In the genomic region with DNA sequence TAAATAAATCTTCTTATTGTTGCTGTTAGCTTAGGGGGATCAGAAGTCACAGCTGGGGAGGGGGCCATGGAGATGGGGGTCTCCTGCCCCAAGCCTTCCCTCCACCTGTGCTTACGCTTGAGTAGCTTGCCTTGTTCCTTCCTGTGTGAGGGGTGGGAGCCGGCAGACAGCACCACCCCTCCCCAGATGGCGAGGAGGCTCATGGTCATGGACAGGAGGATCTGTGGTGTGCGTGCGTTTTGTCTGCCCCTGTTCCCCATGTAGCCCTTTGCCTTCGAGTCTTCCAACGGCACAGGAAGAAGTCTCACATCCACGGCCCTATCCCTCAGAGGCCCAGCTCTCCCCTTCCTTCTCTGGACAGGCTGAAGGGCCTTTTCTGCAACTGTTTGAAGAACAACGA, we compare ENCODE assay signal across 21 mouse cellular contexts. TPM values are rescaled to one million over a fixed set of nuclear protein-coding genes. Genes with fewer than 3 reads are reported as not detected.
"Had no signal": no experiment of that assay in that cellular context is flagged by ENCODE, and none has a peak within 500 bp of the region (broad histone marks: within the 10 kb centered on the region; RNA-seq: fewer than 3 reads in every experiment).

No protein-coding gene starts in this region.

- H3K4me3 ChIP-seq: layer of hippocampus, adult 2 months; liver, embryonic 13.5 days; myocyte; neural tube, embryonic 13.5 days had no signal

- H3K36me3 ChIP-seq: neural tube, embryonic 13.5 days had no signal

- H3K9me3 ChIP-seq: liver, embryonic 13.5 days; neural tube, embryonic 13.5 days had no signal

- H3K27me3 ChIP-seq: neural tube, embryonic 13.5 days had no signal

- DNase-seq: kidney, adult 11 months; kidney, adult 8-10 months; kidney, postnatal 25 days; layer of hippocampus, adult 9-11 months; liver, embryonic 13.5 days; lung, adult 2 months; lung, postnatal 14 days; lung, postnatal 4 days; midbrain, embryonic 14.5 days; retina, postnatal 1 day; right cerebral cortex, postnatal 25 days; spleen, adult 18-20 months; thymus, adult 18-20 months; thymus, postnatal 36 days had no signal

- H3K9ac ChIP-seq: liver, embryonic 13.5 days; neural tube, embryonic 13.5 days had no signal

- H3K4me2 ChIP-seq: liver, embryonic 13.5 days; midbrain, embryonic 11.5 days; neural tube, embryonic 13.5 days had no signal

- H3K27ac ChIP-seq: kidney, postnatal 0 days; layer of hippocampus, adult 2 months; liver, embryonic 13.5 days; neural tube, embryonic 13.5 days had no signal

RNA-seq across cellular contexts. Expression of a gene that starts 25.6 kb away (rescaled TPM):
- polyA plus RNA-seq: large intestine, adult 2 months; limb, embryonic 11.5 days; liver, embryonic 13.5 days; myocyte had no signal
